Mouse (Mus musculus) G1E (cell line): Measurements from ENCODE around the gene Lrig1.

Experiments
- CTCF ChIP-seq: IDR thresholded peaks from 2 replicates; pipeline ENCODE4 v1.5.1; 2012; ENCODE audit warnings: low read depth, low read length, inconsistent platforms, mixed read lengths
- GATA1 ChIP-seq: IDR thresholded peaks from 2 replicates; pipeline ENCODE4 v1.6.1; 2012; ENCODE audit warnings: borderline replicate concordance, low read length, inconsistent platforms, mixed read lengths
- GATA2 ChIP-seq: IDR thresholded peaks from 2 replicates; pipeline ENCODE4 v1.6.1; 2012; ENCODE audit warnings: low read depth, low read length, inconsistent platforms, borderline replicate concordance
- POLR2AphosphoS5 ChIP-seq: IDR thresholded peaks from 2 replicates; pipeline ENCODE4 v1.6.1; 2012; ENCODE audit warnings: low read depth, low read length, inconsistent platforms; ENCODE audit not compliant: insufficient replicate concordance
- TAL1 ChIP-seq: conservative IDR thresholded peaks from 2 replicates; pipeline ENCODE4 v1.6.1; 2012; ENCODE audit warnings: low read depth, low read length, inconsistent platforms, mixed read lengths

- TF ChIP-seq CTCF (no peak), GATA1 (no peak), GATA2 (no peak), POLR2AphosphoS5 (no peak), TAL1 (no peak)
These were observed 74.1 kb downstream of the Lrig1 start for GRCm38 (mm10) chr6:94625896-94626295.
